Mouse (Mus musculus) liver, embryonic 11.5 days (tissue): ENCODE results near the gene Arhgap24. TPM values are rescaled to one million over a fixed set of nuclear protein-coding genes. Genes with fewer than 3 reads are reported as not detected.

Source experiments
- ATAC-seq: fragments of 200-750 bp; cut with Nextera tagmentation; replicated peaks from 2 replicates; pipeline ENCODE4 v1.8.0; 2017; ENCODE audit warnings: moderate number of reproducible peaks, mild to moderate bottlenecking, moderate TSS enrichment, moderate library complexity; ENCODE audit not compliant: low FRiP score
- DNase-seq: peaks from one replicate; pipeline ENCODE4 v3.0.0-alpha.2; 2017; ENCODE audit warnings: low spot score
- H3K27ac ChIP-seq: fragments of 300-500 bp; sonication (generic); 2 replicates; pipeline ENCODE4 v1.5.1; 2014; ENCODE audit warnings: mild to moderate bottlenecking, low read depth, low read length, control low read depth
- H3K27me3 ChIP-seq: fragments of 300-500 bp; sonication (generic); replicated peaks from 2 replicates; pipeline ENCODE4 v1.6.1; 2014; ENCODE audit warnings: low read length, mixed read lengths; ENCODE audit not compliant: control insufficient read depth, insufficient read depth
- H3K36me3 ChIP-seq: fragments of 300-500 bp; sonication (generic); 2 replicates; pipeline ENCODE4 v1.6.1; 2014; ENCODE audit warnings: mild to moderate bottlenecking, low read length, moderate library complexity, mixed read lengths; ENCODE audit not compliant: control insufficient read depth, insufficient read depth
- H3K4me1 ChIP-seq: fragments of 300-500 bp; sonication (generic); replicated peaks from 2 replicates; pipeline ENCODE4 v1.6.1; 2014; ENCODE audit warnings: low read length, mixed read lengths; ENCODE audit not compliant: control insufficient read depth, insufficient read depth
- H3K4me2 ChIP-seq: fragments of 300-500 bp; sonication (generic); 2 replicates; pipeline ENCODE4 v1.6.1; 2014; ENCODE audit warnings: mild to moderate bottlenecking, control low read depth, moderate library complexity
- H3K4me3 ChIP-seq: fragments of 300-500 bp; sonication (generic); 2 replicates; pipeline ENCODE4 v1.5.1; 2014; ENCODE audit warnings: low read depth, low read length, control low read depth
- H3K9ac ChIP-seq: fragments of 300-500 bp; sonication (generic); 2 replicates; pipeline ENCODE4 v1.6.1; 2014; ENCODE audit warnings: low read depth, low read length, control low read depth
- H3K9me3 ChIP-seq: fragments of 300-500 bp; sonication (generic); 2 replicates; pipeline ENCODE4 v1.6.1; 2016; ENCODE audit warnings: low read length, inconsistent platforms, mixed read lengths; ENCODE audit not compliant: control insufficient read depth
- WGBS: fragments of 180-500 bp; shearing (Covaris S2); extraction: QIAGEN DNeasy Blood & Tissue Kit; methylation state at CpG from one replicate; pipeline ENCODE4 v1.1.7; 2014; 5-methylcytosine and 5-hydroxymethylcytosine counted together
- polyA plus RNA-seq: library from polyadenylated mRNA; unstranded; fragments of >200 nt; fragmentation: Nextera tagmentation; extraction: Ambion mirVana; gene quantifications from 2 replicates; pipeline ENCODE4 v1.2.1, GENCODE M21; 2014

Gene Arhgap24
- polyA plus RNA-seq, 1 experiment from 2014 or later: 5.3 TPM

GRCm38 (mm10) chr5:102577729-102578128 is 96.5 kb downstream of the Arhgap24 start:
- Histone ChIP-seq H3K36me3 (no peaks in the 10 kb centered on the region), H3K27me3 (no peaks in the 10 kb centered on the region), H3K4me2 (no peak overlapping the region), H3K27ac (no peak overlapping the region), H3K9ac (no peak overlapping the region), H3K4me3 (no peak overlapping the region), H3K4me1 (no peaks in the 10 kb centered on the region), H3K9me3 (no peaks in the 10 kb centered on the region)
- DNase-seq: no peak
- no peak for ATAC-seq
- WGBS: 60% methylated on average over 3 of the region's 3 CpGs

- Histone ChIP-seq H3K36me3 (no peaks in the 10 kb centered on the region), H3K9ac (no peak overlapping the region), H3K27me3 (no peaks in the 10 kb centered on the region), H3K9me3 (no peaks in the 10 kb centered on the region), H3K4me2 (no peak overlapping the region), H3K27ac (no peak overlapping the region), H3K4me1 (no peaks in the 10 kb centered on the region), H3K4me3 (no peak overlapping the region)
- WGBS: 75% methylated on average over 8 of the region's 8 CpGs
- DNase-seq (no peak), ATAC-seq (no peak)
Observed at GRCm38 (mm10) chr5:102578431-102578830, 97.2 kb downstream of the Arhgap24 start.

- no peak overlapping the region for H3K4me2 ChIP-seq
- H3K27me3 ChIP-seq: no peaks in the 10 kb centered on the region
- DNase-seq: no peak
- H3K9ac ChIP-seq: no peak overlapping the region
- H3K36me3 ChIP-seq: no peaks in the 10 kb centered on the region
- WGBS: 75% methylated on average over 6 of the region's 6 CpGs
- ATAC-seq: no peak
- no peaks in the 10 kb centered on the region for H3K4me1 ChIP-seq
- peaks cover 3% of the 10 kb centered on the region; the same call in 1 of the 2 replicates for H3K9me3 ChIP-seq
- H3K4me3 ChIP-seq: no peak overlapping the region
- no peak overlapping the region for H3K27ac ChIP-seq
Observed at GRCm38 (mm10) chr5:102582864-102583410, 101.7 kb downstream of the Arhgap24 start.

GRCm38 (mm10) chr5:102591422-102591821 is 110.2 kb downstream of the Arhgap24 start:
- H3K9me3 ChIP-seq: no peaks in the 10 kb centered on the region
- H3K36me3 ChIP-seq: no peaks in the 10 kb centered on the region
- no peak for DNase-seq
- no peak overlapping the region for H3K4me3 ChIP-seq
- no peaks in the 10 kb centered on the region for H3K4me1 ChIP-seq
- no peak overlapping the region for H3K27ac ChIP-seq
- WGBS: 77% methylated on average over 1 of the region's 1 CpGs
- H3K9ac ChIP-seq: no peak overlapping the region
- no peaks in the 10 kb centered on the region for H3K27me3 ChIP-seq
- no peak for ATAC-seq
- H3K4me2 ChIP-seq: no peak overlapping the region

- Histone ChIP-seq H3K4me3 (no peak overlapping the region), H3K9ac (no peak overlapping the region), H3K9me3 (no peaks in the 10 kb centered on the region), H3K27me3 (no peaks in the 10 kb centered on the region), H3K4me1 (no peaks in the 10 kb centered on the region), H3K4me2 (no peak overlapping the region), H3K27ac (no peak overlapping the region), H3K36me3 (no peaks in the 10 kb centered on the region)
- ATAC-seq (no peak), DNase-seq (no peak)
- WGBS: 68% methylated on average over 2 of the region's 2 CpGs
Observed at GRCm38 (mm10) chr5:102593058-102593457, 111.9 kb downstream of the Arhgap24 start.

GRCm38 (mm10) chr5:102599102-102599501 is 117.9 kb downstream of the Arhgap24 start:
- Histone ChIP-seq H3K27ac (no peak overlapping the region), H3K27me3 (no peaks in the 10 kb centered on the region), H3K9ac (no peak overlapping the region), H3K36me3 (no peaks in the 10 kb centered on the region), H3K4me3 (no peak overlapping the region), H3K9me3 (no peaks in the 10 kb centered on the region), H3K4me2 (no peak overlapping the region), H3K4me1 (no peaks in the 10 kb centered on the region)
- DNase-seq (no peak), ATAC-seq (no peak)
- WGBS: 70% methylated on average over 1 of the region's 1 CpGs

- H3K9ac ChIP-seq: no peak overlapping the region
- H3K36me3 ChIP-seq: no peaks in the 10 kb centered on the region
- H3K27ac ChIP-seq: no peak overlapping the region
- no peak for DNase-seq
- 90% methylated on average over 3 of the region's 3 CpGs for WGBS
- no peaks in the 10 kb centered on the region for H3K4me1 ChIP-seq
- no peaks in the 10 kb centered on the region for H3K9me3 ChIP-seq
- no peak overlapping the region for H3K4me2 ChIP-seq
- no peak overlapping the region for H3K4me3 ChIP-seq
- no peaks in the 10 kb centered on the region for H3K27me3 ChIP-seq
- no peak for ATAC-seq
Observed at GRCm38 (mm10) chr5:102613571-102613970, 132.4 kb downstream of the Arhgap24 start.

- no peak overlapping the region for H3K27ac ChIP-seq
- H3K4me2 ChIP-seq: no peak overlapping the region
- H3K9ac ChIP-seq: no peak overlapping the region
- H3K27me3 ChIP-seq: no peaks in the 10 kb centered on the region
- H3K9me3 ChIP-seq: no peaks in the 10 kb centered on the region
- no peaks in the 10 kb centered on the region for H3K36me3 ChIP-seq
- 95% methylated on average over 2 of the region's 2 CpGs for WGBS
- H3K4me1 ChIP-seq: no peaks in the 10 kb centered on the region
- ATAC-seq: no peak
- H3K4me3 ChIP-seq: no peak overlapping the region
- DNase-seq: no peak
Observed at GRCm38 (mm10) chr5:102614081-102614480, 132.9 kb downstream of the Arhgap24 start.

- no peak for ATAC-seq
- DNase-seq: no peak
- H3K9ac ChIP-seq: no peak overlapping the region
- H3K27ac ChIP-seq: no peak overlapping the region
- H3K9me3 ChIP-seq: no peaks in the 10 kb centered on the region
- 86% methylated on average over 6 of the region's 6 CpGs for WGBS
- H3K36me3 ChIP-seq: no peaks in the 10 kb centered on the region
- no peak overlapping the region for H3K4me3 ChIP-seq
- H3K27me3 ChIP-seq: no peaks in the 10 kb centered on the region
- H3K4me1 ChIP-seq: no peaks in the 10 kb centered on the region
- no peak overlapping the region for H3K4me2 ChIP-seq
Observed at GRCm38 (mm10) chr5:102615249-102615648, 134.1 kb downstream of the Arhgap24 start.
